Mouse (Mus musculus) kidney, adult 2 months (tissue): ENCODE results near the gene Gm9857.

Source experiments
- CTCF ChIP-seq: fragments of 200-500 bp; conservative IDR thresholded peaks from 2 replicates; pipeline ENCODE4 v1.5.1; 2011; ENCODE audit warnings: low read depth, mild to moderate bottlenecking, control low read depth, low read length, moderate library complexity, mixed read lengths; ENCODE audit not compliant: insufficient read depth, insufficient read length
- POLR2A ChIP-seq: fragments of 200-500 bp; IDR thresholded peaks from one replicate; pipeline ENCODE4 v1.6.1; 2011; ENCODE audit warnings: low read depth, low read length, control low read depth

- TF ChIP-seq CTCF (no peak), POLR2A (no peak)
These were observed 6.7 kb downstream of the Gm9857 start for GRCm38 (mm10) chr3:108933557-108933956.
